Mouse (Mus musculus) cerebellum, adult 2 months (tissue): ENCODE results near the gene Panx3.

Experiments used
- CTCF ChIP-seq: fragments of 200-500 bp; IDR thresholded peaks from 2 replicates; pipeline ENCODE4 v1.5.1; 2011; ENCODE audit warnings: low read depth, mild to moderate bottlenecking, control low read depth, low read length, moderate library complexity, borderline replicate concordance; ENCODE audit not compliant: insufficient read depth
- POLR2A ChIP-seq: fragments of 200-500 bp; IDR thresholded peaks from 2 replicates; pipeline ENCODE4 v1.6.1; 2011; ENCODE audit warnings: low read length, control low read depth, borderline replicate concordance; ENCODE audit not compliant: insufficient read depth

DNA sequence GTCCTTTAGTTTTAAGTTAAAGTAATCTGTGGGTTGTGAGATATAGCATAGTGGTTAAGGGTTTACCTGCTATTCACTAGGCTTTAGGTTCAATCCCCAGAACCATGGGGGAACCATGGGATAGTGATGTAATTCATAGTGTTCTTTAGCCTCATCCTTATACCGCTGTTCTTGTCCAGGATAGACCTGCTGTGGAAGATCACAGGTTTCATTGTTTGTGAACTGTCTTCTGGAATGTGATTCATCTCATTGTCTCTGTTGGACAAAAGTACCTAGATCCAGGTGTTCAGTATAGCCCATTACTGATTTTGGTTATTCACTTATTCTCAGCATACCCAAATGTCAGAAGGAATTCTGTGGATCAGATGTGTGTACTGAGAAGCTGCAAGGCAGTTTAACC is 41.8 kb downstream of the Panx3 start:
- no peak for TF ChIP-seq POLR2A
- TF ChIP-seq CTCF = no peak
